Mouse (Mus musculus) ES-Bruce4 (cell line): ENCODE results near the gene Arl5b.

Experiments used
- CTCF ChIP-seq: IDR thresholded peaks from one replicate; pipeline ENCODE4 v1.8.1; 2011; ENCODE audit warnings: low read depth, low read length
- POLR2A ChIP-seq: IDR thresholded peaks from one replicate; pipeline ENCODE4 v1.8.1; 2011; ENCODE audit warnings: low read length; ENCODE audit not compliant: insufficient read depth

GRCm38 (mm10) chr2:15064380-15065269, 15.4 kb downstream of the Arl5b start:
- TF ChIP-seq CTCF: no peak
- TF ChIP-seq POLR2A: no peak
